ENCODE assay signal across 22 mouse cellular contexts in the genomic region with DNA sequence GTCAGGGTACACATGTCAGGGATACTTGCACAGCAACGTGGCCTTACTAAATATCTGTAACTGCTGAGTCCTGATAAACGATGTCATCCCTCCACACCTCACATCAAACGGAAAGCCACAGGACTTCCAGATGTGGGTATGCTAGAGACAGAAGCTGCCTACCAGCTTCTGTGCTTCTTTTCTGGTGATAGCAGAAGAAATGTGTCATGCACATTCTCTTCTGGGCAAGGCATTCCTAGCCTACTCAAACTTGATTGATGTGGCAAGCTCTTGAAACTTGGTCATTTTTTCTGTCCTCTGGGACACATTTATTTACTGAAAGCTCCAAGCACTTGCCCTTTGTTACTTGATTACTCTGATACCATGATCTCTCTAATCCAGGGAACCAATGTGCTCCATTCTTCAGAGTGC.
DNase-seq lines count a peak whose midpoint lies in the region; ATAC-seq and TF ChIP-seq lines count a peak whose summit lies in the region.
"Had no signal": no experiment of that assay in that cellular context is flagged by ENCODE, and none has a peak within 500 bp of the region (broad histone marks: within the 10 kb centered on the region; RNA-seq: fewer than 3 reads in every experiment).

No protein-coding gene starts in this region.

- no peaks in the 10 kb centered on the region for H3K36me3 ChIP-seq in heart, embryonic 10.5 days
- no peaks in the 10 kb centered on the region for H3K36me3 ChIP-seq in kidney, postnatal 0 days (ENCODE audit: insufficient read depth, low read length)
- H3K36me3 ChIP-seq: embryonic facial prominence, embryonic 15.5 days; forebrain, embryonic 10.5 days; heart, embryonic 15.5 days; hindbrain, embryonic 12.5 days; limb, embryonic 15.5 days; neural tube, embryonic 12.5 days had no signal

- H3K27ac ChIP-seq in heart, embryonic 10.5 days = peak overlapping the region; percentile 1; the same call in 1 of the 2 replicates
- H3K27ac ChIP-seq in kidney, postnatal 0 days = no peak overlapping the region
- H3K27ac ChIP-seq: embryonic facial prominence, embryonic 15.5 days; forebrain, embryonic 10.5 days; hindbrain, embryonic 12.5 days; limb, embryonic 15.5 days; neural tube, embryonic 12.5 days had no signal

- WGBS in heart, embryonic 10.5 days = 24% methylated on average over 3 of the region's 3 CpGs
- WGBS in kidney, postnatal 0 days = 51% methylated on average over 3 of the region's 3 CpGs

- peaks cover 13% of the 10 kb centered on the region; the same call in 1 of the 2 replicates for H3K4me1 ChIP-seq in heart, embryonic 10.5 days
- H3K4me1 ChIP-seq in kidney, postnatal 0 days (replicated peaks; ENCODE audit: insufficient read depth, low read length) = no peaks in the 10 kb centered on the region
- H3K4me1 ChIP-seq: embryonic facial prominence, embryonic 15.5 days; hindbrain, embryonic 12.5 days; limb, embryonic 15.5 days; neural tube, embryonic 12.5 days had no signal

- H3K4me3 ChIP-seq in heart, embryonic 10.5 days = no peak overlapping the region
- H3K4me3 ChIP-seq in kidney, postnatal 0 days (replicated peaks; ENCODE audit: low read depth, low read length) = no peak overlapping the region
- H3K4me3 ChIP-seq: embryonic facial prominence, embryonic 15.5 days; forebrain, embryonic 10.5 days; heart, embryonic 15.5 days; hindbrain, embryonic 12.5 days; limb, embryonic 15.5 days; neural tube, embryonic 12.5 days had no signal

- no peak for ATAC-seq in kidney, postnatal 0 days (replicated peaks; ENCODE audit: low FRiP score, low read depth)
- ATAC-seq: CD4-positive, CD25-positive, alpha-beta regulatory T cell, adult 4 months; forebrain, postnatal 0 days had no signal

- H3K27me3 ChIP-seq in heart, embryonic 10.5 days (ENCODE audit: insufficient read depth, poor library complexity, severe bottlenecking) = no peaks in the 10 kb centered on the region
- no peaks in the 10 kb centered on the region for H3K27me3 ChIP-seq in kidney, postnatal 0 days (ENCODE audit: insufficient read depth, low read length)
- H3K27me3 ChIP-seq: embryonic facial prominence, embryonic 15.5 days; heart, embryonic 15.5 days; hindbrain, embryonic 12.5 days; limb, embryonic 15.5 days; neural tube, embryonic 12.5 days had no signal

- DNase-seq in heart, embryonic 10.5 days (ENCODE audit: low spot score) = no peak
- DNase-seq in heart, adult 11 months = no peak
- DNase-seq in kidney, postnatal 0 days (ENCODE audit: low spot score) = peak; percentile 7
- DNase-seq in kidney, postnatal 4 days = no peak
- DNase-seq in 3T3-L1 (ENCODE audit: low read depth, low spot score) = peak; percentile 93
- DNase-seq in NIH3T3 (ENCODE audit: low read depth) = peak; percentile 45
- DNase-seq in yolk sac, embryonic 10.5 days (ENCODE audit: low spot score) = no peak
- DNase-seq: cerebellum, adult 9-11 months; forebrain, postnatal 0 days; kidney, adult 8-10 months; layer of hippocampus, postnatal 36 days; lung, adult 2 months; lung, postnatal 36 days; right cerebral cortex, adult 18-20 months; thymus, postnatal 14 days had no signal

- no peaks in the 10 kb centered on the region for H3K9me3 ChIP-seq in heart, embryonic 10.5 days
- no peaks in the 10 kb centered on the region for H3K9me3 ChIP-seq in kidney, postnatal 0 days (replicated peaks; ENCODE audit: low read length)
- H3K9me3 ChIP-seq: embryonic facial prominence, embryonic 15.5 days; forebrain, embryonic 10.5 days; heart, embryonic 15.5 days; hindbrain, embryonic 12.5 days; limb, embryonic 15.5 days; neural tube, embryonic 12.5 days had no signal

- H3K4me2 ChIP-seq in kidney, postnatal 0 days (ENCODE audit: low read length) = no peak overlapping the region
- H3K4me2 ChIP-seq: embryonic facial prominence, embryonic 15.5 days; heart, embryonic 15.5 days; hindbrain, embryonic 12.5 days; limb, embryonic 15.5 days; neural tube, embryonic 12.5 days had no signal

- H3K9ac ChIP-seq in kidney, postnatal 0 days (ENCODE audit: low read depth, low read length) = no peak overlapping the region
- H3K9ac ChIP-seq: embryonic facial prominence, embryonic 15.5 days; forebrain, postnatal 0 days; heart, embryonic 15.5 days; hindbrain, embryonic 12.5 days; limb, embryonic 15.5 days; neural tube, embryonic 12.5 days had no signal

- no peak for TF ChIP-seq CTCF in kidney, postnatal 0 days (IDR thresholded peaks at IDR 0.05; ENCODE audit: low read depth)

Comparison
In these comparisons a context has a peak if more than half of its experiments do, and no peak if none do; other contexts are left out.
1. DNase-seq: peak in kidney, postnatal 0 days (single experiment), 3T3-L1 (single experiment) and NIH3T3 (single experiment); none in heart, embryonic 10.5 days (single experiment), heart, adult 11 months (single experiment), kidney, postnatal 4 days (0 of 2) and yolk sac, embryonic 10.5 days (single experiment).